Mouse (Mus musculus): Measurements from ENCODE around the gene Srprb. TPM values are rescaled to one million over a fixed set of nuclear protein-coding genes. Genes with fewer than 3 reads are reported as not detected.
"Not testable (repeated sequence)": the region's sequence is repeated elsewhere in the genome, so short reads cannot be mapped to it uniquely, and the experiment has no call there.

Gene Srprb
- total RNA-seq, 1 experiment from 2014 or later, result 40.8 TPM

DNA sequence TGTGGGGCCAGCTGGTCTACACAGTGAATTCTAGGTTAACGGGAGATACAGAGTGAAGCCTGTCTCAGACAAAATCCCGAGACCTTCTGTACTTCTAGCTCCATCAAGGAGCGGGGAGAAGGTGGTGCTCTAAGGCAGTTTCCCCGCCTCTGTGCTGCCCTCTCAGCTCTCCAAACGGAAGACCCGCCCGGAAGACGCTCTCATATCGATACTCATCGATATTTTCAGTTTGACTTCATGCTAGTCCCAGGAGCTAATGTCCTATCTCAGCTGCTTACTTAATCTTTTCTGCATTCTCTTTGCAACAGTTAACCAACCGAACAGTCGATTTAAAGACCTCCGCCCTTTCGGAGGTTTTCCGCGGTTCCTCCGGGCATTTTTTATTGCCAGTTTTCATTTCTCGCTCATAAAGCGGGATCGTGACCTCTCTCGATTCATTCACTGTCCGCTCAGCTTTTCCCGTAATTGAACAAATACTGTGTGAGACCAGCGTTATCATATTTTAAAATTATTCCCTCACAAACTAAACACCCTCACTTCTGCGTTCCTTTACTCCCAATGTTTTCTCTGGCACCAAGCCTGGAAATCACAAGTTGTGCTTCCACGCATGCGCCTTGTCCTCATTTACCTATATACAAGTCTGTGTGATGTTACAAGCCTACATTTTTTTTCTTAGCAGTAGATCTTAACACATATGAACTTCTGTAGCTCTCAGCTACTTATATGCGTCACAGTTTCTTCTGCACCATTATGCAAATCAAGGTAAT, 10.9 kb upstream of the Srprb start:
- no peak for DNase-seq

DNA sequence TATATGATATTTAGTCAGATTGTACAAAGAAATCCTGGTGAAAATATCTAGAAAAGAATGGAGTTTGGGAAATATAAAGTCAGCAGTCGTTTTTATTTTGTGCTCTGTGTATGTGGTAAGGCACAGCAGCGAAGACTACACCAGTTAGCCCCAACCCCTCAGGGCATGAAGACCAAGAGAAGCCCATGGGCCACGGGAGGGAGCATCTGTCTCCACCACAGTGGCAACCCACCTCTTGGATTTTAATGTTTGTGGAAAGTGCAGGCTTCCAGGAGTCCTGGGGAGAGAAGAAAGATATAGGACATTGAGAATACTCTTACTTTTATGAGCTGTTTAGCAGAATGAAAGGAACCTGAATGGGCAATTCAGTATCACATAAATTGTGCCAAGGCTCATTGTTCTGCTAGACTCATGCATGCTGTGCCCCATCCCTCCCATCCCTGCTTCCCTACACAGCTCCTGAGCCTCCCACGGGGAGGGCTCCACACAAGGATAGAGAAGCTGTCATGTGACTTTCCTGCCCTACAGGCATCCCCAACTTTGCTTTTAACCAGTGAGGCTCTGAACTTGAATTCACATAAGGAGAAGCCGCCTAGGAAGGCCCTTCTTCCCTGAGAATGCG, 7.0 kb upstream of the Srprb start:
- no peak for DNase-seq

DNA sequence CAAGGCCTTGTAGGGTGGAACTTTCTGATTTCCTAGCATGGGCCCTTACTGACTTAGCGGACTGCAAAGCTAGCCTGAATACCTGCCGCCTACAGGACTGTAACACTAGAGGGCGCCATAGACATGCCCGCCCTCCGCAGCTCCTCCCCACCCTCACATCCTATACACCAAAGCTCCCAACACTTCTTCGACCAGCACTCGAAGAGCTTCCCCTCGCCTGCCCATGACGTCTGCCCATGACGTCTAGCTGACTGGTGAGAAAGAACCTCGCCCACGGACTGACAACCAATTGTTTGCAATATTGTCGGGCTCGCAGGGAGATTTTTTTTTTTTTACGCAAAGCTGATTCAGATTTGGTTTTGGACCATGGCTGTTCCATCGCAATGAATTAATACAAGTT, 5.9 kb upstream of the Srprb start:
- peak; percentile 56 for DNase-seq

DNA sequence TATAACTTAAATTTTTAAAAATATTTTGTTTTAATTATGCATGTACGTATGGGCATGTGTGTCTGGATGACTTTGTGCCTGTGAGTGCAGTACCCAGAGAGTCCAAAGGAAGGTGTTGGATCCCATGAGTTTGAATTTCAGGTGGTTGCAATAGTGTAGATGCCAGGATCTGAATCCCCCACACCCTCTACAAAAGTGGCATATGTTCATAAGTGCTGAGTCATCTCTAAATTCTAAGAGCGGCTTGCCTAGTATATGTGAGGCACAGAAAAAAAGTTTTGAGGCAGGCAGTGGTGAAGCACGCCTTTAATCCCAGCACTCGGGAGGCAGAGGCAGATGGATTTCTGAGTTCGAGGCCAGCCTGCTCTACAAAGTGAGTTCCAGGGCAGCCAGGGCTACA, 3.8 kb upstream of the Srprb start:
- no peak for DNase-seq

DNA sequence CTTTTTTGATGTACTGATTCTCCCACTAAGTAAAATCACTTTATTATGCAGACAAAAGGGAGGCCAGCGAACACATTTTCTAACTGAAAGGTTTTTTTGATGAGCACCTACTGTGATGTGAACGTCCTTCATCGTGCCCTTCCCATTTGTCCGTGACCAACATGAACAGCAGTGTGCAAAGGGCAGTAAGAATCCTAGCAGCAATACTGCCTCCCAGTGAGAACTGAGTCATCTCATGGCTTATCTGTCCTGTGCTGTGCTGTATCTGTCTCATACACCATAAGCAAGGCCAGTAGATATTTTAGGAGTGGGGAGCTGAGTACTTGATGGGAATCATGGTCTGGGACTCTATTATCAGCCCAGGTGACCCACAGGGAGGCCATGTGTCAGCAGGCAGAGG, 13.5 kb downstream of the Srprb start:
- no peak for DNase-seq

DNA sequence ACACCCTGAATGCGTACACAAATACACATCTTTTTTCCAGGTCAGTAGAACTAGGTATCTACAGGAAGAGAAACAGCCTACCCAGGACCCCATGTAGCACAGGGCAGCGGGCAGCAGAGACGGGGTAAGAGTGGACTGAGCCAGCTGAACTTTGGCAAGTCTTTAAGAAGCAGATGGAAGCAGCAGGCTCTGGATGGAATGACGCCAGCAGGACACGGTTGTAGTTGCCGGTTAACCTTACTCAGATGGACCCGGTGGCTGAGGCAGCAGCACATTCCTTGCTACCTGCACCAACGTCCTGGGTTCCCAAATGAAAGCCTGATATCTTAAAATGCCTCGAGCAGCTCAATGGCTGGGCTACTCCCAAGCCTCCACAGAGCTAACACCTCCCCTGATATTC, 15.2 kb downstream of the Srprb start:
- DNase-seq, result peak; percentile 27

DNA sequence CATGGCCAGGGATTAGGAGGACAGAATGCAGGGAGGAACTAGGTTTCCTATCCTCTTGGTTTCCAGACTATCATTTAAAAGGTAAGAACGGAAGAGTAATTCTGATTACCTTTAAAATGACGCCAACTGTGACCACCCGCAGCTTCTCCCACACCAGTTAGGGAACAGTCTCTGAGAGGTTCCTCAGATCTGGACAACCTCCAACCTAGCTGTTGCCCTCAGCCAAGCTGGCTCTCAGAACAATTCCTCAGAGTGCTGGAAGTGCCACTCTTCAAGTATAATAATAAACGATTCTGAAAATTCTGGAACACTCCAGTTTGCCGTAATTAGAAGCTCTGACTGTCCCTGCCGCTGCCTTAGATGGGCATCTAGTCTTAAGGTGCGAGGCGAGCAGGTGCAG, 16.0 kb downstream of the Srprb start:
- no peak for DNase-seq

DNA sequence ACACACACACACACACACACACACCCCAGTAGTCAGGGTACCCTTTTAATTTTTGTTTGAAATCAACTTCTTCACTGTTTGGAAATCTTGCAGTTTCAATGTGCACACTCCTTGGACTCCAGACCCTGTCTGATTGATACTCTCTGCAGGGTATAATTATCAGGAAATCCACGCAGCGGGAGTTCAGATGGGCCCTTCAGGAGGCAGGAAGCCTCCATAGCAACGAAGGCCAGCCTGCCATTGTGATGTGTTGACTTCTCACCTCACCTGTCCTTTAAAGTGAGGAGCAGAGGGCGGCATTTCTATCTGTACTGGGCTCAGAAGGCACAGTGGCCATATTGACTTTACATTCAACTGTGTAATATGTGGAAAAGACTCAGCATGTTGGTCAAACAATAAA, 17.1 kb downstream of the Srprb start:
- no peak for DNase-seq

DNA sequence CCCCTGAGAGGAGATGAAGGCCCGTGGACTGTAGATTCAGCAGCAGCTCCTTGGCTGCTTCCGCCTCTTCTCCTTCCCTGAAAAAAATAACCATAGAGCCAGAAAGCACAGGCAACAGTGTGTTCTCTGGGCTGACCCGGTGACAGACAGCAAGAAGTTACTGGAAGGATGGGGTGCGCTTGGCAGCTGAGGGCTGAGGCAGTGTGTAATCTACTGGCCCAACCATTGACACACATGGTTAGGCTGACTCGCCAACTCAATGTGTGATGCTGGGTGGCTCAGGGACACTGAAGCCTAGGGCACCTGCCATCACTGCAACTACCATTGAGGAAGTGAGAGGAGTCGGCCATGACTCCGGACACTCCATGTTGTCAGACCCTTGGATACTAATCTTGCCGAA, 20.1 kb downstream of the Srprb start:
- no peak for DNase-seq

DNA sequence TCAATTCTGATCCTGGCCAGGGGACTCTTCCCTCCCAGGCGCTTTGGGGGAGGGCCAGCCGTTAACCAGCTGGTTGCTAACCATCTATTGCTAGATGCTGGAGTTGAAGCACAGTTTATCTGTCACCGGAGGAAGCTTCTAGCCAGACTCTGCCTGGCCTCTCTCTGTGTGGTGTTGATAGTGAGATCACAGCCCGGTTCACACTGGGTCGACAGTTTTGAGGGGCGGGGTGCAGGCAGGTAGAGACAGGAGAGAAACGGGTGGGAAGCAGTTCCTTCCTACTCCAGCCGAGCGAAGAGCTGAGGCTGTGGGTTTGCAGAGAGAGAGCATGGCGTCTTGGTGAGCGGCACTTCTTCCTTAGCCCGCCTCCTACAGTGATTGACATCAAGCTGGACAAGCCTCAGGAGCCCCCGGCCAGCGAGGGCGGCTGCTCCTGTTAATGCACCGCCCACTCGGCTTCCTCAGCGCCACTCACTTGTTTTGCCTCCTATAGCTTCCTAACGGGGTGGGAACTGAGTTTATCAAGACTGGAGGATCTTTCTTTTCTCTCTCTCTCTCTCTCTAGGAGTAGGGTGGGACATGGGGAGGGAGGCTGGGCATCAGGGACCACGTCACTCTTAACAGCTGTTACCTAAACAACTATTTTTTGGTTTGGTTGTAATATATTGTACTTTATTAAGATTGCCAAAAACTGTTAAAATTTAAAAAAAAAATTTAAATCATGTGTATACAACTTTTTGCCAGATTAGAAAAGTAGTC, 21.0 kb downstream of the Srprb start:
- DNase-seq, result peak; percentile 78

DNA sequence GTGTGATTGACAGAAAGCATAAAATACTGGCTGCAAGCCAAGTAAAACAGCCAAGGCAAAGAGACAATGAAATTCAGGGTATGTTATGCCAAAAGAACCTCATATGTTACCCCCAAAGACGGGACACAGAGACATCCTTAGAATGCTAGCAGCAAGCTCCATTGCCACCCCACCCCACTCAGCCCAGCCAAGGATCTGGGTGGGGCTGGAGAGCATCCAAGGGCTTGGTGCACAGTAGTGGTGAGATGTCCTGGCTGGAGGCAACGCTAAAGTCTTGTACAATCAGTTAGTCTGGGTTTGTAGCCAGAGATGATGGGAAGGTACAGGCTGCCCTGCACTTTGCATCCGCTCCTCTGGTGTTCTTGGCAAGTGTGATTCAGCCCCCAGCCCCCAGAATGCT, 21.6 kb downstream of the Srprb start:
- DNase-seq, result peak; percentile 48

DNA sequence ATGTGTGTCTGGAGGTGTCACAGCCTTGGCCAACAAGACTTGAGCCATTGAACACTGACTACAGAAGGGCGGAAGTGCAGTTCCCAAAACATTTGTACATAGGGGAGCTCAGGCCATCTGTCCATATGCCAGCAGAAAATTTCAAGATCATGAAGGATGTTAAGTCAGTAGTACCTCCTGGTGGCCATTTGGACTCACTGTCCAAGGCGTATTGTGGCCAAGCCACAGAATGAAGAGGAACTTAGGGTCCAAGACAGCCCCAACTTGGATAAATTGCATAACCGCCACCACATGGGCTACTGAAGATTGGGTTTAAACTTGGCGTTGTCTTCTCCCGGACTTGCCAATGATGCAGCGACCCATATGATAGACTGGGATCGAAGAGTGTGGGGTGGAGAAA, 26.2 kb downstream of the Srprb start:
- no peak for DNase-seq

DNA sequence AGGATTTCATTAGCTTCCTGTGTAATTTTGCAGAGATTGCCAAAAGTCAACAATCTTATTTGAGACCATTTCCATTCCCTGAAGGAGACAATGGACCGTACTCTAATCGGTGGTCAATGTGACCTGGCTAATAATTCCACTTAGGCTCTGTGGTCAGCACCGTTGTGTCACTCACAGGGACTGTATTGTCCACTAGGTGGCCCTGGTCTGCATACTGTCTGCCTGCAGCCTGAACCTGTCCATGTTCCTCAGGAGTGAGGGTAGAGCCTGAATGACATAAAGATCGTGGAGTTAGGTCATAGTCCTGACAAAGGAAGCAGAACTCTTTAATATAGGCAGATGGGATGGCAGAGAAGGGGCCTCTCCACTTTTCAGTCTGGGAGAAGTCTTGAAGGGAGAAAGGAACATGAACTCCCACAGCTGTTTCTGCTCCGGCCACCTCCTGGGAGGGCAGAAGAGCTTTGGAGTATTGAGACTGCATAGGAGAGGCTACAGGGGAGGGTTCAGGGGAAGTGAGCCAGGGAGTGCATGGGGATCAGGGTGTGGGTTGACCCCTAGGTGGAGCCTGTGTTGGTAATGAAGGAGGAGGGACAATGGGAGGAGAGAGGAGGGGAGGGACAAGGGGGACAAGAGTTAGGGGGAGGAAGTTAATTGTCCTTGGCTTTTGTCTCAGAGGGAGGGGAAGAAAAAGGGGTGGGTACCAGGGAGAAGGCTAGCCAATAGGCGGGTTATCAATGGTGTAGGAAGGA, 27.0 kb downstream of the Srprb start:
- peak; percentile 29 for DNase-seq

DNA sequence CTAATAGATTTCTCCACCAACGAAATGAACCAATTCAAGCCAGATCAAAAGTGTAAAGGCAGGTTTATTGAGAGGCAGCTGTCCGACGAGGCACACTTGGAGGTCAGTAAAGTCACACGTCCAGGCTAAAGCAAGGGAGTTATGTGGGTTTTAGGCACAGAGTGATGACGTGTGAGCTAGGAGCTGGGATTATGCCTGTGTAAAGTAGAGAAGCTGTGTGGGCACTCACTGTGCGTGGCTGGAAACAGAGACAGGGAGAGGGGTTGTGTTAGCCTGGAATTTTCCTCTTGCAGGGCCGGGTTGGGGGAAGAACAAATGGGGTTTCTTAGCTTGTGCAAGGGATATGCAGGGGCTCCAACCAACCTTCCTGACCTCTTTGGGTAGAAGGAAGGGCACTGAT, 33.2 kb downstream of the Srprb start:
- no peak for DNase-seq

DNA sequence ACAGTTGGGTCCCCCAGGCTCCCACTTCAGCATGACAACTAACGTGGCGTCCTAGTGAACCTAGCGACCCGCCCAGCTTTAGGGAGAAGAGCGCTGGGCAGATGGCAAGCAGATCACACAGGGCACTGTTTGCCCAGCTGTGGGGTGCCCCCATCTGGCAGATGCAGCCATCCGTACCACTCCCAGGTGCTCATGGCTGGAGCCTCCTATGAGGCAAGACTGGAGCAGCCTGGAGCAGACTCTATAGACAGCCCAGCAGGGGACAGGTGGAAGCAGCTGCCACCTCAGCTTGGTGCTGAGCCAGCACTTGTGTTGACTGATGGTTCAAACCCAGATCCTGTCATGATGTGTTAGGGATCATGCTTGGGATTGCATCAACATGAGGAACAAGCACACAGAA, 33.9 kb downstream of the Srprb start:
- no peak for DNase-seq

DNA sequence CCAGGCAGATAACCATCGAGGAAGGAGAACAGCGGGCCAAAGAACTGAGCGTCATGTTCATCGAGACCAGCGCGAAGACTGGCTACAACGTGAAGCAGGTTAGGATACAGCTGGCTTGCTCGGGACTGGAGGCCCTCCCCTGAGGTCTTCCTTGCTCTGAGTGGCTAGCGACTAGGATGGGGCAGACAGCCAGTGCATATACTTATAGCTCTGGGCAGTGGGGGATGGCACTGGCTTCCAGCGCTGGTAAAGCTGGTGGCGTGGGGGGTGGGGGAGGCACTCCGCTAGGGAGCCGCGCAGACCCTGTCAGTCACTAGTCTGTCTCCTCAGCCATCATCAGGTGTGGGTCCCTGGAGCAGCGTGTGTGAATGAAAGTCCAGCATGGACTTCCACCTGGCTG, 38.1 kb downstream of the Srprb start:
- no peak for DNase-seq

DNA sequence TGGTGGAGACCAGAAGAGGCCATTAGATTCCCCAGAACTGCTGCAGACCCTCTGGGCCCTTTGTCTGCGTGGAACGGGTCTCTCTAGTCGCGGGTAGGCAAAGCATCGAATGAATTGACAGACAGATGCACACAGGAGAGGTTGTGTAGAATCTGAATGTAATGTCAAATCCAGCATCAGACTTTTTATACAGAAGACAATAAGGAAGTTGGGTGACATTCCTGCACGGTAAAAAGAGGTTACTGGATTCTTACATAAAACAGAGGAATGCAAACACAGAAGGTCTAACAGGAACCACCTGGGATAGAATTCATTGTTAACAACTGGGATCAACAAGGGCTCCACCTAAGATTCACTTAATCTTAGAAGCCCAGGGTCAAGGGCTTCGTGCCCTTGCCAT, 46.8 kb downstream of the Srprb start:
- not testable (repeated sequence) for DNase-seq

DNA sequence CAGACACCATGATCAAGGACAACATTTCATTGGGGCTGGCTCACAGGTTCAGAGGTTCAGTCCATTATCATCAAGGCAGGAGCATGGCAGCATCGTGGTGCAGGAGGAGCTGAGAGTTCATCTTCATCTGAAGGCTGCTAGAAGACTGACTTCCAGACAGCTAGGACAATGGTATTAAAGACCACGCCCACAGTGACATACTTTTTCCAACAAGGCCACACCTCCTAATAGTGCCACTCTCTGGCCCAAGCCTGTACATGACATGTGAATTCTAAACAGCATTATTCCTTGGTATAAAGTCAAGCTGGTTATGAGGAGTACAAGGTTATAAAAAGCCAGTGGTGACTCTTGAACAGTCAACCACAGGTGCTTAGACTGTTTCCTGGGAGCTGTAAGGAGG, 47.4 kb downstream of the Srprb start:
- DNase-seq, result no peak

DNA sequence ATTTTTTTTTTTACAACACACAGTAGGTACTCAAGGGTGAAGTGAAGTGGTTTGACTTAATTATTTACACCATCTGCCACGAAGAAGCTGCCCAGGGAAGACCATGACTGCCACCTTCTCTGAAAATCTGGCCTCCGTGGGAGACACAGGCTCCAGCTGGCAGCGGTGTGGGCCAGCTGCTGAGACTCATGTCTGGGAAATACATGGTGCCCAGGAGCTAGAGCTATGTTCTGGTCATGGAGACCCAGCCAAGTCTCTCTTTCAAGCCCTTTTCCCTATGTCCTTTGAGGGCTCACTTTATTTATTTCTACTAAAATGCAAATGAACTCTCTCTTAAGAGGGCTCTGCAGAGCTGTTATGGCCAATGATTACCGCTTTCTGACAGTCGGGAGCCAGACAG, 48.7 kb downstream of the Srprb start:
- no peak for DNase-seq

DNA sequence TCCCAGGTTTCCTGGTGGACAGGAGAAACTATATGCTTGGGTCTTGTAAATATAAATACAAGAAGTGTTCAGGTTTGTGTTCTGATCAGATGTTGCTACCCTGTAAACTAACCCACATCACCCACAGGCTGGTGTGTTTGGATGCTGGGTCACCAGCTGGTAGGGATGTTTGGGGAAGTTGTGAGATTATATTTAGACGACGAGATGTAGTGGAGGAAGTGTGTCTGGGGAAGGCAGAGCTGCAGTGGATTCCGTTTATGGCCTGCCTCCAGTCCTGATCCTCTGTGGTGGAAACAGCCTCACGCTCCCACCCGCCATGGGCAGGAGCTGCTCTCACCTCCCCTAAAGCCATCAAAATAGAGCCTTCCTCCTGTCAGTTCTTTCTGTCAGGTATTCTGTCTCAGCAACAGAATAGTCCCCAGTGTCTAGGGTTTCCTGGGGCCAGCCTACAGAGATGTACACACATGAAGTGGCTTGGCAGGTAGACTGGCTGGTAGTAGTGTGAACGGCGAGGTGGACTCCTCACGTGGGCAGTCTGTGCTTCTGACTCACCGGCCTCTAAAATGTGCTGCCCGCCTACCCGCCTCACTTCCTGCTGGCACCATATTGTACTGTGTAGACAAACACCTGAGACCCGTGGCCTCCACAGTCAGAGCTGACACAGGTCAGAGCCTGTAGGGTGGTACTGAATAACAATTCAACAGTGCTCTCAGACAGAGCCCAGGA, 52.7 kb downstream of the Srprb start:
- no peak for DNase-seq

DNA sequence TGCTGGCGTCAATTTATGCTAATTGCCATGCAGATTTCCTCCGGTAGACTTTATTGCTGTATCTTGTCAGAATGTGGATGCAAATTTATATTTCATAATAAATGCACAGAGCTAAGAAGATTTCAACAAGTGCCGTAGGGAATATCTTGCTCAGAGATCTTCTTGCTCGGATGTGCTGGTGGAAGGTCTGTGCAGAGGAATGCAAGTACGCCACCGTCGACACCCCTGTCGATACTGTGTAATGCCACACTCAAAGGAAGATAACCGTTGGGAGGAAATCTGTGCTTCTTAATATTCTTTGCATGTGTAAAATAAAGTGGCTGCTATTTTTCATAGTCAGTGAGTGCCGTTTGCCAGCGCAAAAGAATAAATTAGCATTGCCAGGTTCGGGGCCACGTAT, 54.8 kb downstream of the Srprb start:
- DNase-seq, result no peak

DNA sequence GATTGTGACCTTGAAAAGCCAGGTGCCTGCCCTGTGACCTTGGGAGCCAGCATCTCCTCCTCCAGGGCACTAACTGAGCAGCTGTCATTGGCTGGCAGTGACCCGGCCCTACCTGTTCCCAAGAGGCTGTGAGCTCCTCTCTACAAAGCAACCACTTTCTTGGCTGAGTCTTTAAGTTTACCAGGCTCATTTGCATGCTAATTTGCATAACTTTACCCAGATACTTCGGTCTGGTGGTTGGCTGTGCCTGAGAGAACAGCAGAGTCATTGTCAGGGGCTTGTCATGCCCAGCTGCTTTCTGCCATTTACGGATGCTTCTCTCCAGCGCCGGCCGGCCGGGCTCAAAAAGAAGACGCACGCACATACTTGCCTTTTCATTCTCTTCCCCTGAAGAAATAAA, 55.2 kb downstream of the Srprb start:
- DNase-seq, result no peak

Data from adrenal gland, postnatal 25 days (tissue).